Mouse (Mus musculus) left cerebral cortex, postnatal 4 days (tissue): Measurements from ENCODE around the gene Brk1. TPM values are rescaled to one million over a fixed set of nuclear protein-coding genes. Genes with fewer than 3 reads are reported as not detected.

Experiments used
- DNase-seq: peaks from one replicate; pipeline ENCODE4 v3.0.0-alpha.2; 2022
- intact Hi-C: fragments of 180-260 bp; cut with DNase I; formaldehyde crosslinking; loops from one replicate; pipeline ENCODE4 v1.15.1; 2025
- total RNA-seq, 2 experiments: library from RNA; stranded (reverse); gene quantifications; 2 replicates each; pipeline ENCODE4 v1.2.3; 2021

Brk1 gene
- total RNA-seq: 100 to 1,000 TPM; 166 to 181 TPM

DNA sequence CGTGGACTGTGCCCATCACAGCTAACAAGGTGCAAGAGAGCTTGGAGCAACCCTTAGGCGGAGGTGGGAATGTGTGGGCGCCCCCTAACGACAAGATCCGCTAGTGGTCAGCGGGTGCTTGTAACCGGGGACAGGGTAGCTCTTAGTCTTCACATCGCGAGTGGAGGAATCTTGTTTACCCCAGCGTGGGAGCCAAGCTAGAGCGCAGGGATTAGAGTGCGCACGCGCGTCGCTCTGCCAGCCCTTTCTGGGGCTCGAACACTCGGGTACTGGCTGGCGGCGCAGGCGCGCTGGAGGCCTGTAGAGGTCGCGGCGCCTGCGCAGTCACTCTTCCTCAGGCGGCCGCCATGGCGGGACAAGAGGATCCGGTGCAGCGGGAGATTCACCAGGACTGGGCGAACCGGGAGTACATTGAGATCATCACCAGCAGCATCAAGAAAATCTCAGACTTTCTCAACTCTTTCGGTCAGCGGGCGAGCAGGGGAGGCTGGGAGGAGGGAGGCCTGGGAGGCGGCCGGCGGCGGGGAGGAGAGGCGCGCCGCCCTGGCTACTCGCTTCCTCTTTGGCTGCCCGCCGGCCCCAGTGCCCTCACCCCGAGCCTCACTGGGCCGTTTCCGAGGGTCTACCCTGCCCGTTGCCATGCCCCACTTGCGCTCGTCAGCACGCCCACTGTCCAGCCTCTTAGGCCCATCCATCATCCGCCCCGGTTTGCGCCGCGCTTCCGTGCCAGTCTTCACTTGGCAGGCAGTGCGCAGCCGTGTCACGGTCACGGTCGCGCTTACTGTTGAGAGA, at the start of gene Brk1:
Gene Brk1 (plus strand): TSS at position 341 of the 792 bp plus-strand sequence.
- intact Hi-C loops: no loop called here
- DNase-seq: peak; percentile 93

- no peak for DNase-seq
- intact Hi-C loops: no loop called here
Observed at GRCm38 (mm10) chr6:113559736-113560135, 44.8 kb upstream of the Brk1 start.

DNA sequence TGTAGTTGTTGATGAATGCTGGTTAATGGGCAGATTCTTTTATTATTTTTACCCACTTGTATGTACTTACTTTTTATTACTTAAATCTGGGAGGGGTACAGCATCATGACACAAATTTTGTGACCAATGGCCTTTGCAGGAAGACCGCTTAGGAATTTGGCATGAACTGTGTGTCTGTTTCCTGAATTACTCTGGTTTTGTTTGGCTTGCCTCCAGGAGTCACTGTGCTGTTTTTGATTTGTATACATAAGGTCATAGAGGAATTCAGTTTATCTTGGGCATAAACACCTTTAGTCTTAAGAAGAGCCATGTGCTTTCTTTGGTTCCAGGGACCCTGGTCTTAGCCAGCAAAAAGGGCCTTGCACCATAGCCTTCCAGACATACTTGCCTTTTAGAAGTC, 40.0 kb upstream of the Brk1 start:
- intact Hi-C loops: no loop called here
- no peak for DNase-seq

GRCm38 (mm10) chr6:113576044-113576443, 28.5 kb upstream of the Brk1 start:
- intact Hi-C loops: no loop called here
- no peak for DNase-seq

DNA sequence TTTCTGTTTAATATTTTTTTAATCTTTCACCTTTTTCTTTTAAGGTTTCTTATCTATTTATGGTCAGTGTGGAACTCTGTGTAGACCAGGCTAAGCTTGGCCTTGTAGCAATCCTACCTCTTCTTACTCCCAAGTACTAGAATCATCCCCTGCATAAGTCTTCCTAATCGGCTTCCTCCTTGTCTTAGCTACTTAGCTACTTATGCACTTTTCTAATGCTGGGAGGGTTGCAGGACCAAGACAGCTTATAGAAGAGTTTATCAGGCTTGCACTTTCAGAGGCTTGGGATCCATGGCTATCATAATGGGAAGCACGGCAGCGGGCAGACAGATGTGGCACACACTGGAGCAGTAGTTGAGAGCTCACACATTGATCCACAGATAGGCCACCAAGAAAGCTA, 25.3 kb upstream of the Brk1 start:
- intact Hi-C loops: no loop called here
- no peak for DNase-seq

DNA sequence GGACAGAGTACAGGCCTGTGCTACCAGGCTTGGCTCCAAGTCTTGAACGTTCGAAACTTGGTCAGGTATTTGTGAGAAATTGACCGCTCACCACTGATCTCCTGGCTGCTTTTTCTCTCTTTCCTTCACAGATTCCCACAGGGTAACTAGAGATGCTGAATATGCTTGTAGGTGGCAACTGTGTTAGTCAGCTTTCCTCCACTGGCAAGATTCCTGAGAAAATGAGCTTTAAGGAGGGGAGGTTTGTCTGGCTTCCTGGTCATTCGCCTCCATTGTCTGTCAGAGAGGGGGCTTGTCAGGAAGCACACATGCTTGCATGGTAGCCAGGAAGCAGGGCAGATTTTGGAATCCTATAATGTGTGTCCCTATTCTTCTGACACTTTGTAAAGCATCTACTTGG, 21.5 kb upstream of the Brk1 start:
- DNase-seq: no peak
- intact Hi-C loops: no loop called here

- no peak for DNase-seq
- intact Hi-C loops: no loop called here
Observed at GRCm38 (mm10) chr6:113585065-113585464, 19.5 kb upstream of the Brk1 start.

- DNase-seq: peak; percentile 10
- intact Hi-C loops: no loop called here
Observed at GRCm38 (mm10) chr6:113586466-113587183, 17.9 kb upstream of the Brk1 start.

GRCm38 (mm10) chr6:113592637-113593036, 11.9 kb upstream of the Brk1 start:
- no peak for DNase-seq
- intact Hi-C loops: no loop called here

DNA sequence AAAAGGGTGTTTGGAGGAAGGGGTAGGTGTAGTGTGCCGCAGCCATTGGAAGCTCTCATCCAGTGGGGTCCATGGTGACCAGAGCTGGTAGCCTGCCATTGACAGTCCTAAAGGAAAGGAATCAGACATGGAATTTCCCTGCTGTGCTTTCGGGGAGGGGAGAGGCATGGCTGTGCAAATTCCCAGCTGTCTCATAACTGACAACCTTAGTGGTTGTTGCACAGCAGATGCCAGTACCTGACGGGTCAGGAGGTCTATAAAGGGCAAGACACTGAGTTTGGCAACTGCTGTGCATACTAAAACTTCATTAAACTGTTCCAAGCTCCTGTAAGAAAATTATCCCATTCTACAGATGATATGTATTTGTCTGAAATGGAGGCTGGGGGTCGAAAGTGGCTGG, 6.6 kb upstream of the Brk1 start:
- intact Hi-C loops: no loop called here
- no peak for DNase-seq

- no peak for DNase-seq
- intact Hi-C loops: no loop called here
Observed at GRCm38 (mm10) chr6:113599833-113600232, 4.7 kb upstream of the Brk1 start.

- intact Hi-C loops: no loop called here
- DNase-seq: no peak
Observed at GRCm38 (mm10) chr6:113600543-113601139, 3.9 kb upstream of the Brk1 start, which contains the start of gene Fancd2os. TSS of gene Fancd2os (minus strand) at chr6:113600715.

- intact Hi-C loops: no loop called here
Observed at GRCm38 (mm10) chr6:113602821-113603220, 1.8 kb upstream of the Brk1 start.

GRCm38 (mm10) chr6:113603993-113604392, 579 bp upstream of the Brk1 start:
- no peak for DNase-seq
- intact Hi-C loops: no loop called here

More at GRCm38 (mm10) chr6:113602821-113603220, 1.8 kb upstream of the Brk1 start:
- DNase-seq: no peak

- DNase-seq: no peak
- intact Hi-C loops: no loop called here
Observed at GRCm38 (mm10) chr6:113605224-113605545, 613 bp downstream of the Brk1 start.

DNA sequence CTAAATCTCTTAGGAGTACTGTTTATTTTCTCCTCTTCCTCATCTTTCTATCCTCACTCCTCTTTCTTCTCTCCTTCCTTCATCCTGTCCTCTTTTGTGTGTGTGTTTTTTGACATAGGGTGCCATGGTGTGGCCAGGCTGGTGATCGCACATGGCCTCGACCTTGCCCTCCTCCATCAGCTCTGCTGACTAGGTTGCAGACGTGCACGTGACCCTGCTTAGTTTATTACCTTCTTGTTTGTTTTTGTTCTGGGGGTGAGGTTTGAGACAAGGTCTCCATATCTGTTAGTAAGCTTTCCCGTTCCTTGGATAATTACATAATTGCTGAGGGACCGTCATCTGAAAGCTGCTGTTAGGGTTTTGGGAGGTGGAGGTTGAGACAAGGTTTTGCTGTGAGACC, 4.3 kb downstream of the Brk1 start:
- no peak for DNase-seq
- intact Hi-C loops: no loop called here

GRCm38 (mm10) chr6:113609293-113609692, 4.7 kb downstream of the Brk1 start:
- intact Hi-C loops: no loop called here

DNA sequence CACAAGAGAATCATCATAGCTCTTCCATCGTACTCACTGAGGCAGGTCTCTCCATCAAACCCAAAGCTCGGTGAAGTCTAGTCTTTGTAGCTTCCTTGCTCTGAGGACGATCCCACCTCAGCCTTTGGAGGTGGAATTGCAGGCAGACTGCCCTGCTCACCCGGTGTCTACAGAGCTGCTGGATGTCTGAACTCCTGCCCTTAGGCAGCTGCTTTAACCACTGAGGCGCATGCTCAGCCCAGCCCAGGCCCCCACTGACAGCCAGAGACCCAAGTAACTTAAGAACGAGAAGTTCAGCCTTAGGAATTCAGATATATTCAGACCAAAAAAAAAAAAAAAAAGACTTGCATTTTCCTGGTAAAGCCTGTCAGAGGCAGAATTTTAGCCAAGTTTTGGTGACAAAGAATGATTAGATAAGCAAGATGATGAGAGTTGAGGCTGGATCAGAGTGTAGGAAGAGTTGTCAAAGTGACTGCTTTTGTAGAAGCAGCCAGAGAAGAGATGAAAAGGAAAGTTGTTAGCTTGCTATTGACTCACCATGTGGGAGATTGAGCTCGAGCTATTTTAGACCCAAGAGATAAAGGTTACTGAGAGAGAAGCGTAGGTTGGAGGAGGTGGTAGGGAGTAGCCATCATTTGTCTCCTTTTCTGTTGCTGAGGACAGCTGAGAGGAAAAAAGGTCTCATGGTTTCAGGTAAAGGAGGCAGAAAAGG, 7.8 kb downstream of the Brk1 start:
- intact Hi-C loops: no loop called here
- DNase-seq: no peak

More at GRCm38 (mm10) chr6:113609293-113609692, 4.7 kb downstream of the Brk1 start:
- no peak for DNase-seq

DNA sequence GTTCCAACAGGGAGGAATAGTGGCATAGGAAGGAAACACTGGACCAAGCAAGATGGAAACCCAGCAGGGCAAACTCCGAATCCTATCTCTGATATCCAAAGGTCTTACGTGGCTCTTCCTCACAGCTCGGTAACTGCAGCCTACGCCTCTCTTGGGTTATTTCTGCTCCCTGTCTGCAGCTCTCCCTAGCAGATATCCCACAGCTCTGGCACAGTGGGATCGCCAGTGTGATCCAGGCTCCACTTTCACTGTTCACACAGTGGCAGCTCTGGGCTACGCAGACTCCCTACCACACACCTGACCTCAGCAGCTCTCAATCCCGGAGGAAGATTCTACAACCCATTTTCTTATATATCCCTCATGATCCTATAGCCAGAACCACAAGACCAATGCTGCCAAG, 9.6 kb downstream of the Brk1 start:
- intact Hi-C loops: no loop called here
- no peak for DNase-seq

GRCm38 (mm10) chr6:113614997-113615396, 10.4 kb downstream of the Brk1 start:
- intact Hi-C loops: no loop called here
- no peak for DNase-seq

DNA sequence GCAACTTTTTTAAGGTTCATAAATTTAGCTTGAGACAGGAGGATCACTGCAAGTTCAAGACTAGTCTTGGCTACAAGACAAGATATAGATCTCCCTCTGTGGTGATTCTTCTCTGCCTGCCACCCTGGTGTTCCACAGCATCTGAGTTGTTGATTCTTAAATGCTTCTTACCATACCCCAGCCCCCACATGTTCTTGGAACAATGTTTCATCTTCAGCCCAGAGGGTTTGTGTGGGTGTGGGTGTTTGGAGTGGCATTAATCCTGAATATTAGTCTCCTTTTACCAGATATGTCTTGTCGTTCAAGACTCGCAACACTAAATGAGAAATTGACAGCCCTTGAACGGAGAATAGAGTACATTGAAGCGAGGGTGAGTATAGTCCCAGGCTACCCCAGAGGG, 10.9 kb downstream of the Brk1 start:
- DNase-seq: no peak
- intact Hi-C loops: no loop called here
